Mouse (Mus musculus) brown adipose tissue, adult 24 weeks (tissue): ENCODE data around the gene Upf3b. TPM values are rescaled to one million over a fixed set of nuclear protein-coding genes. Genes with fewer than 3 reads are reported as not detected.
A peak's percentile ranks its signal among the peaks of the same experiment; 100 is the strongest.
"Not testable (repeated sequence)": the region's sequence is repeated elsewhere in the genome, so short reads cannot be mapped to it uniquely, and the experiment has no call there.

Experiments used
- H3K27ac ChIP-seq: fragments of 200-500 bp; replicated peaks from 2 replicates; pipeline ENCODE4 v1.5.1; 2012; ENCODE audit warnings: low read depth, mild to moderate bottlenecking, low read length
- H3K4me1 ChIP-seq: fragments of 200-500 bp; 2 replicates; pipeline ENCODE4 v1.6.1; 2012; ENCODE audit warnings: low read length, mixed read lengths; ENCODE audit not compliant: control insufficient read depth, insufficient read depth, insufficient read length
- H3K4me3 ChIP-seq: fragments of 200-500 bp; 2 replicates; pipeline ENCODE4 v1.5.1; 2012; ENCODE audit warnings: low read depth, mild to moderate bottlenecking, low read length, moderate library complexity; ENCODE audit not compliant: insufficient read depth
- polyA plus RNA-seq: library from polyadenylated mRNA; stranded (reverse); fragments of >200 nt; gene quantifications from 2 replicates; pipeline ENCODE4 v1.2.4, GENCODE M21; 2012; ENCODE audit not compliant: missing spikeins, insufficient read depth, insufficient read length

Gene Upf3b
- polyA plus RNA-seq, 1 experiment, result 11.5 TPM

- Histone ChIP-seq H3K4me3 (no peak overlapping the region), H3K4me1 (no peaks in the 10 kb centered on the region), H3K27ac (no peak overlapping the region)
These were observed 18.7 kb downstream of the Upf3b start for GRCm38 (mm10) chrX:37091457-37091856.

GRCm38 (mm10) chrX:37088778-37089177 lies 21.3 kb downstream of the Upf3b start:
- Histone ChIP-seq H3K4me3 (no peak overlapping the region), H3K4me1 (no peaks in the 10 kb centered on the region), H3K27ac (no peak overlapping the region)

- peak overlapping the region; percentile 94 for H3K4me3 ChIP-seq
- no peaks in the 10 kb centered on the region for H3K4me1 ChIP-seq
- H3K27ac ChIP-seq, result no peak overlapping the region
These were observed 24.5 kb downstream of the Upf3b start for GRCm38 (mm10) chrX:37085665-37086064.

- Histone ChIP-seq H3K27ac (peak within 1 kb of the TSS; percentile 96), H3K4me3 (peak within 1 kb of the TSS; percentile 94), H3K4me1 (no peaks in the 10 kb centered on the region)
These were observed 25.0 kb downstream of the Upf3b start, which contains the start of gene Rpl39 for GRCm38 (mm10) chrX:37084927-37085660. TSS of gene Rpl39 (minus strand) at chrX:37085402.

- Histone ChIP-seq H3K27ac (peak overlapping the region; percentile 20), H3K4me1 (no peaks in the 10 kb centered on the region)
These were observed 25.7 kb downstream of the Upf3b start for GRCm38 (mm10) chrX:37084318-37084926.

DNA sequence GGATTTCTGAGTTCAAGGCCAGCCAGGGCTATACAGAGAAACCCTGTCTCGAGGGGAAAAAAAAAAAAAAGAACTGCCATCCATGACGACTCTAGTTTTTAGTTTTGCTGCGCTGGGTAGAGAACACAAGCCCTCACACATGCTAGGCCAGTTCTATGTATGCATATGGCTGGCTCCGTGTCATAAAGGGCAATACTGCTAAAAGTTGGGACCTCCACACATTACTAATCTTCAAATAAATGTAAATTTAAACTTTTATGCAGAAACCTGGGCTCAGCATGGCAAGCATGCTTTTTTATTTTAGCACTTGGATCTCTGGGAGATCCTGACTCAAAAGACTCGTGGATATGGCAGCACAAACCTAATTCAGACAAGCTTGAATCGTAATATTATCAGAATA lies 28.9 kb downstream of the Upf3b start:
- H3K4me3 ChIP-seq, result no peak overlapping the region

More at GRCm38 (mm10) chrX:37084318-37084926, 25.7 kb downstream of the Upf3b start:
- H3K4me3 ChIP-seq, result peak overlapping the region; percentile 94

DNA sequence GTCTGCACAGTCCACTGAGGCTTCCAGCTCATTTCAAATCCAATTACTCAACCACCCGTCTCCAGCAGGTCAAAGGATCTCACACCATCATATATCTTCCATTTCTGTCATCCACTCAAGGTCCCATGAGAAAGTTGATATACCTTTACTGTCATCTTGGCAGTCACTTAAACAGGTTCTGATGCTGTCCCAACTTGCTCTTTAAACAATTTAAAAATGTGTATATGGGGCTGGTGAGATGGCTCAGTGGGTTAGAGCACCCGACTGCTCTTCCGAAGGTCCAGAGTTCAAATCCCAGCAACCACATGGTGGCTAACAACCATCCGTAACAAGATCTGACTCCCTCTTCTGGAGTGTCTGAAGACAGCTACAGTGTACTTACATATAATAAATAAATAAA lies 29.8 kb downstream of the Upf3b start:
- H3K4me1 ChIP-seq, H3K4me3 ChIP-seq, H3K27ac ChIP-seq: not testable (repeated sequence)

More for the DNA sequence above, 28.9 kb downstream of the Upf3b start:
- Histone ChIP-seq H3K4me1 (no peaks in the 10 kb centered on the region), H3K27ac (no peak overlapping the region)

GRCm38 (mm10) chrX:37076651-37077050 lies 33.5 kb downstream of the Upf3b start:
- Histone ChIP-seq H3K4me3 (no peak overlapping the region), H3K27ac (no peak overlapping the region), H3K4me1 (no peaks in the 10 kb centered on the region)

- Histone ChIP-seq H3K27ac (no peak overlapping the region), H3K4me3 (no peak overlapping the region), H3K4me1 (no peaks in the 10 kb centered on the region)
These were observed 35.7 kb downstream of the Upf3b start for GRCm38 (mm10) chrX:37074262-37074892.

GRCm38 (mm10) chrX:37068766-37069165 lies 41.4 kb downstream of the Upf3b start:
- H3K4me1 ChIP-seq, result no peaks in the 10 kb centered on the region
- no peak overlapping the region for H3K4me3 ChIP-seq
- no peak overlapping the region for H3K27ac ChIP-seq

DNA sequence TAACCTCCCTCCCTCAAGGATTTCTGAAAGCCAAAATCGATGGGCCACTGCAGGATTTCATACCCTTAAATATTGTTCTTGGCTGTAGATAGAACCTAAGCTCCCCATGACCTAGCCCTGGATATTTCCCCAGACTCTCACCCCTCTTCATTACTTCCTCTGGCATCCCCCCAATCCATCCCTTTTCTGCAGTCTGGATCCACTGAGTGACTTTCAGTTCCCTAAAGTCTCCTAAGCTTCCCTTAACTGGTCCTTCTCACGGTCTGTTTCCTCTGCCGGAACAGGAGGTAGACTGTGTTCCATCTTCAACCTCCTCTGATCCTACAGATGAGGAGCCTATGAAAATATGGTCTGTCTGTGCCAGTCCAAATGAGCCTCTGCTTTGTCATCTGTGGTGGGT lies 42.8 kb downstream of the Upf3b start:
- Histone ChIP-seq H3K27ac (no peak overlapping the region), H3K4me3 (no peak overlapping the region), H3K4me1 (no peaks in the 10 kb centered on the region)

DNA sequence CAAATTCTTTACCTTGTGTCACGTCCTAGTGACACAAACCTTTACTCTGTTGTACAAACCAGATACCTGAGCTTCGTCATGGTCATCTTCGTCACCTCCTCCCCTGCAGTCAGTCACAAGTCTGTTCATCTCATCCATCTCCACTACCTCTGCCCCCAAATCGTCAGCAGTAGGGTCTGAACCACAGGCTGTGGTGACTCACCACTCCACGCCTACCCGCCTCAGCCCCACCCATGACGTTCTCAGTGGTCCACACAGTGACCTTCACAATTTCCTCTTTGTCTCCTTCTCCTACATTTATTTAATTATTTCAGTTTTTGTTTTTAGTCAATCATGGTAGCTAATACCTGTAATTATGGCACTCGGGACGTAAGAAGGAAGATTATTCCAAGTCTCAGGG lies 46.2 kb downstream of the Upf3b start:
- Histone ChIP-seq H3K4me3 (no peak overlapping the region), H3K27ac (no peak overlapping the region), H3K4me1 (no peaks in the 10 kb centered on the region)

DNA sequence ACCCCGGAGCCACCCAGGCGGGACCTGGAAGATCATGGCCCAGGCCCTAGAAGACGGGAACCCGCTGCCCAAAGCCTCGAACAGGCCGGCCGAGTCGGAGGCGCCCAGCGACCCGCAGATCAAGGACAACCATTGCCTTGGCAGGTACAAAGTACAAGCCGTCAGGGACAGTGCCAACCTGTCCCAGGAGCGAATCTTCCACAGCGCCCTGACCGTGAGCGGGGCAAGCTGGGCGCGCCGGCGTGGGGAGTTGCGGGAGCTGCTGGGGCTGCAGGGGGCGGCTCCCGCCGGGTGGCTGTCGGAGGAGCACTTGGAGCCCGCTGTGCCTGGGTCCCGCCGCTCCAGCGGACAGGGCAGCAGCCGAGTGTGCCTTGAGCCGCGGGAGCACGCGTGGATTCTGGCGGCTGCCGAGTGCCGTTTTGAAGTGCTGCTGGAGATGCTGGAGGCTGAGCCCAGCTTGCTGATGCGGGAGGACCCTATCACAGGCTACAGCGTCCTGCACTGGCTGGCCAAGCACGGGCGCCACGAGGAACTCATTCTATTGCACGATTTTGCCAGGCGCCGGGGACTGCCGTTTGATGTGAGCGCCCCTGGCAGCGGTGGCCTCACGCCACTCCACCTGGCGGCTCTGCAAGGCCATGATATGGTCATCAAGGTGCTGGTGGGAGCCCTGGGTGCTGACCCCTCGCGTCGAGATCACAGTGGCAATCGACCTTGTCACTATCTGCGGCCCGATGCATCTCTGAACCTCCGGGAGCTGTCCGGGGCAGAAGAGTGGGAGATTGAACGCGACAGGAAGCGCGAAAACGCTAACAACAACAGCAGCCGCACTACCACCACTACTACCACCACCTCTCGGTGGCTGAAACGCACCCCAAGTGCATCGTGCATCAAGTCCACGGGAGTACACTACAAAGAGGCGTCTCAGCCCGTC lies 61.0 kb downstream of the Upf3b start:
- no peak overlapping the region for H3K27ac ChIP-seq
- no peaks in the 10 kb centered on the region for H3K4me1 ChIP-seq
- H3K4me3 ChIP-seq, result peak overlapping the region; percentile 22

DNA sequence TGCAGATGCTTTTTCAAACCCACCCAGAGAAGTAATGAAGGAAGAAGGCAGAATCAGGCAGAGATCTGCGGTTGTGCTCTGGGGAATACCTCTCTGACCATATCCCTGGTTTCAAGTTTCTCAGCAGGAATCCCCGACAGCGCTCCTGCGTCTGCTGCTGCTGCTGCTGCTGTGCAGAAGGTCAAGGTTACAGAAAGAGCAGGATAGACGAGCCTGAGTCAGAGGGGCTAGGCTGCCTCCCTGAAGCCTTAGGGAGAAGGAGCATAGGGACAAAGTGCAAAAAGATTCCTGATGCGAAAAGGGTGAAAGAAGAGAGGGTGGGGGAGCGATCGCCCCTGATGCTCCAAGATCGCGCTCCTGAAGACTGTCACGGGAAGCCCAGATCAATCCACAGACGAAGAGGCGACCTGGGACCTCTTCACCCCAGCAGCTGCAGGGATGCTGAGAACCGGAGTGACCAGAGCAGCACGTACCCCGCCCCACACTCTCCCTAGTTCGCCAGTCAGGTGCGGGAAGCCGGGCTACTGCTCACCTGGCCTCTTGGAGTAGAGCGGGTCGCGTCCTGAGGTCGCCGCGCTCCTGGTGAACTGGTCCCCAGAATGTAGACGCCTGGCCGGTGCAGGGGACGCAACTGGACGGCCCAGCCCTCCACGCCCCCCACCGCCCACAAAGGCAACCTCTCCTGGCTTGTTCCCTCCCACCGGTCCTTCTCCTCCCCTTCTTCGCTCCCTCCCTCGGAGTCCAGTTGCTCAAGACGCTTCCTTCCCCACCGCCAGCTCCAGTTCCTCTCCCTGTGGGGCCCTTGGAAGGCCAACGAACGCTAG lies 61.8 kb downstream of the Upf3b start, which contains the start of gene Sowahd:
TSS of gene Sowahd (plus strand) at position 780 of the 824 bp plus-strand sequence.
- Histone ChIP-seq H3K27ac (no peak within 1 kb of the TSS), H3K4me1 (no peaks in the 10 kb centered on the region), H3K4me3 (peak within 1 kb of the TSS; percentile 22)
